Mouse (Mus musculus) stomach, embryonic 14.5 days (tissue): Measurements from ENCODE around the gene Klkb1. TPM values are rescaled to one million over a fixed set of nuclear protein-coding genes. Genes with fewer than 3 reads are reported as not detected.

Source experiments
- ATAC-seq: fragments of 200-750 bp; cut with Nextera tagmentation; 2 replicates; pipeline ENCODE4 v1.8.0; 2017; ENCODE audit warnings: low read depth, moderate TSS enrichment; ENCODE audit not compliant: insufficient number of reproducible peaks, insufficient read depth, low FRiP score
- H3K27ac ChIP-seq: fragments of 300-500 bp; sonication (generic); 2 replicates; pipeline ENCODE4 v1.5.1; 2014; ENCODE audit warnings: mild to moderate bottlenecking, low read length, moderate library complexity, mixed read lengths
- H3K27me3 ChIP-seq: fragments of 300-500 bp; sonication (generic); 2 replicates; pipeline ENCODE4 v1.6.1; 2014; ENCODE audit warnings: low read length, control low read depth, mixed read lengths; ENCODE audit not compliant: control insufficient read depth, insufficient read depth
- H3K36me3 ChIP-seq: fragments of 300-500 bp; sonication (generic); 2 replicates; pipeline ENCODE4 v1.6.1; 2014; ENCODE audit warnings: mild to moderate bottlenecking, control low read depth, low read length, moderate library complexity, mixed read lengths; ENCODE audit not compliant: control insufficient read depth, insufficient read depth
- H3K4me1 ChIP-seq: fragments of 300-500 bp; sonication (generic); 2 replicates; pipeline ENCODE4 v1.6.1; 2014; ENCODE audit warnings: low read length, control low read depth, mixed read lengths; ENCODE audit not compliant: control insufficient read depth, insufficient read depth
- H3K4me2 ChIP-seq: fragments of 300-500 bp; sonication (generic); replicated peaks from 2 replicates; pipeline ENCODE4 v1.6.1; 2014; ENCODE audit warnings: low read depth, low read length, control low read depth
- H3K4me3 ChIP-seq: fragments of 300-500 bp; sonication (generic); 2 replicates; pipeline ENCODE4 v1.5.1; 2014; ENCODE audit warnings: low read depth, low read length, control low read depth
- H3K9ac ChIP-seq: fragments of 300-500 bp; sonication (generic); replicated peaks from 2 replicates; pipeline ENCODE4 v1.6.1; 2014; ENCODE audit warnings: low read depth, mild to moderate bottlenecking, control low read depth, low read length, moderate library complexity, mixed read lengths
- H3K9me3 ChIP-seq: fragments of 300-500 bp; sonication (generic); 2 replicates; pipeline ENCODE4 v1.6.1; 2016; ENCODE audit warnings: low read depth, low read length, control low read depth; ENCODE audit not compliant: control insufficient read depth
- WGBS: fragments of 180-500 bp; shearing (Covaris S2); extraction: QIAGEN DNeasy Blood & Tissue Kit; methylation state at CpG from one replicate; pipeline ENCODE4 v1.1.7; 2014; 5-methylcytosine and 5-hydroxymethylcytosine counted together
- polyA plus RNA-seq: library from polyadenylated mRNA; unstranded; fragments of >200 nt; fragmentation: Nextera tagmentation; extraction: Ambion mirVana; gene quantifications from 2 replicates; pipeline ENCODE4 v1.2.1, GENCODE M21; 2014

Klkb1 gene
- polyA plus RNA-seq: not detected in 2 replicates

GRCm38 (mm10) chr8:45294687-45295086, at the start of gene Klkb1:
Klkb1 (minus strand) TSS chr8:45294859.
- no peak within 1 kb of the TSS for H3K9ac ChIP-seq
- WGBS: 77% methylated on average over 7 of the region's 7 CpGs
- no peak for ATAC-seq
- H3K36me3 ChIP-seq: no peaks in the 10 kb centered on the region
- H3K4me1 ChIP-seq: no peaks in the 10 kb centered on the region
- no peaks in the 10 kb centered on the region for H3K9me3 ChIP-seq
- H3K27me3 ChIP-seq: no peaks in the 10 kb centered on the region
- no peak within 1 kb of the TSS for H3K27ac ChIP-seq
- no peak within 1 kb of the TSS for H3K4me3 ChIP-seq
- no peak within 1 kb of the TSS for H3K4me2 ChIP-seq

GRCm38 (mm10) chr8:45344298-45344697, 49.6 kb upstream of the Klkb1 start:
- WGBS: 91% methylated on average over 8 of the region's 8 CpGs
- ATAC-seq: no peak

GRCm38 (mm10) chr8:45341630-45342628, 47.3 kb upstream of the Klkb1 start:
- H3K36me3 ChIP-seq: peaks cover 11% of the 10 kb centered on the region
- WGBS: 80% methylated on average over 12 of the region's 12 CpGs

More at GRCm38 (mm10) chr8:45344298-45344697, 49.6 kb upstream of the Klkb1 start:
- Histone ChIP-seq H3K9me3 (no peaks in the 10 kb centered on the region), H3K36me3 (peaks cover 11% of the 10 kb centered on the region), H3K4me1 (no peaks in the 10 kb centered on the region), H3K9ac (no peak overlapping the region), H3K4me3 (no peak overlapping the region), H3K27me3 (no peaks in the 10 kb centered on the region), H3K4me2 (no peak overlapping the region), H3K27ac (no peak overlapping the region)

GRCm38 (mm10) chr8:45333493-45333892, 38.8 kb upstream of the Klkb1 start:
- 7% methylated on average over 8 of the region's 8 CpGs for WGBS
- H3K27me3 ChIP-seq: no peaks in the 10 kb centered on the region
- no peak overlapping the region for H3K27ac ChIP-seq
- peaks cover 5% of the 10 kb centered on the region; the same call in 1 of the 2 replicates for H3K4me1 ChIP-seq
- peak; percentile 39; the same call in 1 of the 2 replicates for ATAC-seq
- H3K36me3 ChIP-seq: no peaks in the 10 kb centered on the region
- H3K4me3 ChIP-seq: peak overlapping the region; percentile 72
- H3K4me2 ChIP-seq: peak overlapping the region; percentile 72
- H3K9me3 ChIP-seq: no peaks in the 10 kb centered on the region
- H3K9ac ChIP-seq: 0 out of 2 replicates have a peak overlapping the region, but pooled peaks have one; percentile 41

More at GRCm38 (mm10) chr8:45341630-45342628, 47.3 kb upstream of the Klkb1 start:
- peak overlapping the region; percentile 30; the same call in 1 of the 2 replicates for H3K27ac ChIP-seq
- no peaks in the 10 kb centered on the region for H3K4me1 ChIP-seq
- no peak overlapping the region for H3K9ac ChIP-seq
- H3K4me3 ChIP-seq: no peak overlapping the region
- no peak overlapping the region for H3K4me2 ChIP-seq
- ATAC-seq: peak; percentile 61; the same call in 1 of the 2 replicates
- no peaks in the 10 kb centered on the region for H3K27me3 ChIP-seq
- no peaks in the 10 kb centered on the region for H3K9me3 ChIP-seq

- Histone ChIP-seq H3K9ac (peak within 1 kb of the TSS; percentile 41), H3K27me3 (no peaks in the 10 kb centered on the region), H3K36me3 (no peaks in the 10 kb centered on the region), H3K9me3 (no peaks in the 10 kb centered on the region), H3K4me3 (peak within 1 kb of the TSS; percentile 72), H3K27ac (no peak within 1 kb of the TSS), H3K4me1 (peaks cover 5% of the 10 kb centered on the region; the same call in 1 of the 2 replicates), H3K4me2 (peak within 1 kb of the TSS; percentile 72)
- under 1% methylated on average over 44 of the region's 44 CpGs for WGBS
- ATAC-seq: peak; percentile 82
Observed at GRCm38 (mm10) chr8:45332685-45333409, 38.2 kb upstream of the Klkb1 start, which contains the start of gene Cyp4v3. Cyp4v3 (minus strand) TSS chr8:45333216.

GRCm38 (mm10) chr8:45330856-45331255, 36.2 kb upstream of the Klkb1 start:
- Histone ChIP-seq H3K4me2 (no peak overlapping the region), H3K27ac (no peak overlapping the region), H3K4me1 (peaks cover 5% of the 10 kb centered on the region; the same call in 1 of the 2 replicates), H3K9me3 (no peaks in the 10 kb centered on the region), H3K27me3 (no peaks in the 10 kb centered on the region), H3K9ac (no peak overlapping the region), H3K4me3 (no peak overlapping the region), H3K36me3 (no peaks in the 10 kb centered on the region)
- no peak for ATAC-seq
- WGBS: 80% methylated on average over 3 of the region's 3 CpGs

GRCm38 (mm10) chr8:45329206-45329980, 34.7 kb upstream of the Klkb1 start:
- H3K36me3 ChIP-seq: no peaks in the 10 kb centered on the region
- peaks cover 5% of the 10 kb centered on the region; the same call in 1 of the 2 replicates for H3K4me1 ChIP-seq
- no peaks in the 10 kb centered on the region for H3K27me3 ChIP-seq
- 95% methylated on average over 6 of the region's 6 CpGs for WGBS
- no peak overlapping the region for H3K27ac ChIP-seq
- H3K4me2 ChIP-seq: no peak overlapping the region
- H3K9ac ChIP-seq: no peak overlapping the region
- no peaks in the 10 kb centered on the region for H3K9me3 ChIP-seq
- ATAC-seq: no peak
- H3K4me3 ChIP-seq: no peak overlapping the region
